Mouse (Mus musculus) embryonic stem cell, embryonic (primary cell): ENCODE measurements around the gene Slc6a13.

Experiments
- CTCF ChIA-PET, 4 experiments: fragments of 300-600 bp in 2 of 4; fragments of 350-600 bp in 2 of 4; sonication (Branson Sonifier 250); formaldehyde crosslinking; loops; one replicate each; lab custom pipeline; 2022; ENCODE audit warnings: inconsistent platforms in 2 of 4; lab: Charles Lee
- POLR2A ChIA-PET, 4 experiments: fragments of 300-600 bp in 2 of 4; fragments of 350-600 bp in 2 of 4; sonication (Branson Sonifier 250); formaldehyde crosslinking; loops; one replicate each; lab custom pipeline; 2022; ENCODE audit warnings: antibody characterized with exemption in 4 of 4, inconsistent platforms in 1 of 4; lab: Charles Lee

Slc6a13 gene

GRCm38 (mm10) chr6:121344329-121344728 lies 44.3 kb downstream of the Slc6a13 start:
- POLR2A ChIA-PET, result interaction anchor here in 1 of 4 experiments (1.0 to 1.3 kb wide), 2 partner anchors 20 to 129 kb away, joined by 3 to 4 read pairs; partner anchors contain the start of gene Iqsec3
- CTCF ChIA-PET, result interaction anchor here in 3 of 4 experiments (0.6 to 1.2 kb wide), 3 partner anchors 116 to 311 kb away, joined by 3 to 4 read pairs (median 3); no protein-coding TSS in a partner anchor

- POLR2A ChIA-PET, result interaction anchor here in 3 of 4 experiments (0.6 to 1.1 kb wide), 3 partner anchors 10 to 556 kb away, joined by 3 read pairs; no protein-coding TSS in a partner anchor
- CTCF ChIA-PET, result interaction anchor here in 3 of 4 experiments (0.6 to 1.0 kb wide), 3 partner anchors 8 kb away, joined by 3 read pairs; no protein-coding TSS in a partner anchor
Observed at GRCm38 (mm10) chr6:121346428-121346827, 46.4 kb downstream of the Slc6a13 start.

GRCm38 (mm10) chr6:121352276-121352675 lies 52.2 kb downstream of the Slc6a13 start:
- ChIA-PET CTCF (no interaction called here), POLR2A (no interaction called here)

GRCm38 (mm10) chr6:121356041-121356440 lies 56.0 kb downstream of the Slc6a13 start:
- ChIA-PET CTCF (no interaction called here), POLR2A (interaction anchor here in 1 of 4 experiments (0.7 kb wide), 1 partner anchor 10 kb away, joined by 3 read pairs; no protein-coding TSS in a partner anchor)

GRCm38 (mm10) chr6:121357232-121357631 lies 57.2 kb downstream of the Slc6a13 start:
- CTCF ChIA-PET, result interaction anchor here in 2 of 4 experiments (0.7 to 1.0 kb wide), 3 partner anchors 9 to 354 kb away, joined by 3 read pairs; no protein-coding TSS in a partner anchor

GRCm38 (mm10) chr6:121363061-121363460 lies 63.0 kb downstream of the Slc6a13 start:
- CTCF ChIA-PET, result interaction anchor here in 2 of 4 experiments (0.6 to 2.2 kb wide), 3 partner anchors 25 to 128 kb away, joined by 3 to 7 read pairs (median 6); no protein-coding TSS in a partner anchor

More at GRCm38 (mm10) chr6:121357232-121357631, 57.2 kb downstream of the Slc6a13 start:
- POLR2A ChIA-PET, result interaction anchor here in 2 of 4 experiments (0.7 to 0.9 kb wide), 2 partner anchors 52 to 376 kb away, joined by 3 read pairs; no protein-coding TSS in a partner anchor

GRCm38 (mm10) chr6:121363956-121364355 lies 63.9 kb downstream of the Slc6a13 start:
- CTCF ChIA-PET, result interaction anchor here (0.6 to 3.4 kb wide), 5 partner anchors 26 to 771 kb away, joined by 3 to 28 read pairs (median 7); no protein-coding TSS in a partner anchor

More at GRCm38 (mm10) chr6:121363061-121363460, 63.0 kb downstream of the Slc6a13 start:
- POLR2A ChIA-PET, result no interaction called here

GRCm38 (mm10) chr6:121366537-121366936 lies 66.5 kb downstream of the Slc6a13 start:
- POLR2A ChIA-PET, result interaction anchor here in 1 of 4 experiments (0.7 kb wide), 1 partner anchor 182 kb away, joined by 3 read pairs; no protein-coding TSS in a partner anchor
- CTCF ChIA-PET, result interaction anchor here in 3 of 4 experiments (0.6 to 3.4 kb wide), 11 partner anchors 9 to 182 kb away, joined by 3 to 28 read pairs (median 3); partner anchors contain the start of gene Iqsec3 (in 1 of the 3)

More at GRCm38 (mm10) chr6:121363956-121364355, 63.9 kb downstream of the Slc6a13 start:
- POLR2A ChIA-PET, result interaction anchor here in 1 of 4 experiments (1.4 kb wide), 1 partner anchor 20 kb away, joined by 4 read pairs; no protein-coding TSS in a partner anchor

- CTCF ChIA-PET, result interaction anchor here in 2 of 4 experiments (1.0 to 3.4 kb wide), 7 partner anchors 10 to 182 kb away, joined by 3 to 28 read pairs (median 3); partner anchors contain the start of gene Iqsec3 (in 1 of the 2)
- POLR2A ChIA-PET, result no interaction called here
Observed at GRCm38 (mm10) chr6:121367099-121367498, 67.1 kb downstream of the Slc6a13 start.

GRCm38 (mm10) chr6:121371197-121371980 lies 71.4 kb downstream of the Slc6a13 start:
- ChIA-PET POLR2A (interaction anchor here in 1 of 4 experiments (1.1 to 1.6 kb wide), 2 partner anchors 10 to 13 kb away, joined by 3 to 6 read pairs; no protein-coding TSS in a partner anchor), CTCF (interaction anchor here in 3 of 4 experiments (0.5 to 2.0 kb wide), 5 partner anchors 20 to 398 kb away, joined by 3 to 8 read pairs (median 3); no protein-coding TSS in a partner anchor)

GRCm38 (mm10) chr6:121376159-121376558 lies 76.1 kb downstream of the Slc6a13 start:
- ChIA-PET POLR2A (interaction anchor here in 1 of 4 experiments (1.2 kb wide), 1 partner anchor 38 kb away, joined by 3 read pairs; no protein-coding TSS in a partner anchor), CTCF (interaction anchor here in 2 of 4 experiments (1.2 to 2.2 kb wide), 3 partner anchors 10 to 38 kb away, joined by 5 to 10 read pairs (median 8); no protein-coding TSS in a partner anchor)

GRCm38 (mm10) chr6:121378256-121378655 lies 78.2 kb downstream of the Slc6a13 start:
- CTCF ChIA-PET, result interaction anchor here in 2 of 4 experiments (0.6 to 2.2 kb wide), 6 partner anchors 12 to 175 kb away, joined by 3 to 10 read pairs (median 4); no protein-coding TSS in a partner anchor
- POLR2A ChIA-PET, result interaction anchor here in 1 of 4 experiments (0.7 kb wide), 1 partner anchor 42 kb away, joined by 3 read pairs; no protein-coding TSS in a partner anchor

GRCm38 (mm10) chr6:121380576-121380975 lies 80.5 kb downstream of the Slc6a13 start:
- ChIA-PET POLR2A (interaction anchor here in 1 of 4 experiments (1.4 kb wide), 2 partner anchors 10 to 19 kb away, joined by 3 to 6 read pairs; no protein-coding TSS in a partner anchor), CTCF (interaction anchor here in 2 of 4 experiments (0.6 to 1.2 kb wide), 2 partner anchors 15 to 42 kb away, joined by 3 to 5 read pairs; no protein-coding TSS in a partner anchor)

- CTCF ChIA-PET, result interaction anchor here in 1 of 4 experiments (0.6 kb wide), 1 partner anchor 10 kb away, joined by 3 read pairs; no protein-coding TSS in a partner anchor
- POLR2A ChIA-PET, result interaction anchor here in 1 of 4 experiments (1.4 kb wide), 1 partner anchor 12 kb away, joined by 6 read pairs; no protein-coding TSS in a partner anchor
Observed at GRCm38 (mm10) chr6:121382071-121382470, 82.0 kb downstream of the Slc6a13 start.

- POLR2A ChIA-PET, result interaction anchor here in 2 of 4 experiments (0.6 to 0.7 kb wide), 2 partner anchors 94 to 593 kb away, joined by 3 read pairs; no protein-coding TSS in a partner anchor
- CTCF ChIA-PET, result interaction anchor here in 3 of 4 experiments (0.7 to 1.0 kb wide), 3 partner anchors 14 to 40 kb away, joined by 3 to 6 read pairs (median 4); no protein-coding TSS in a partner anchor
Observed at GRCm38 (mm10) chr6:121385397-121385796, 85.4 kb downstream of the Slc6a13 start.
